Mouse (Mus musculus): ENCODE measurements around the gene Tnrc6c. TPM values are rescaled to one million over a fixed set of nuclear protein-coding genes. Genes with fewer than 3 reads are reported as not detected.

The Tnrc6c gene
- total and polyA plus RNA-seq, 3 experiments: 6.9 to 16.7 (median 12.8) TPM

GRCm38 (mm10) chr11:117655292-117656076 lies 1.4 kb downstream of the Tnrc6c start (continued):
- TF ChIP-seq POLR2AphosphoS2 (IDR thresholded peaks at IDR 0.05; ENCODE audit: low read depth, low read length): no peak

DNA sequence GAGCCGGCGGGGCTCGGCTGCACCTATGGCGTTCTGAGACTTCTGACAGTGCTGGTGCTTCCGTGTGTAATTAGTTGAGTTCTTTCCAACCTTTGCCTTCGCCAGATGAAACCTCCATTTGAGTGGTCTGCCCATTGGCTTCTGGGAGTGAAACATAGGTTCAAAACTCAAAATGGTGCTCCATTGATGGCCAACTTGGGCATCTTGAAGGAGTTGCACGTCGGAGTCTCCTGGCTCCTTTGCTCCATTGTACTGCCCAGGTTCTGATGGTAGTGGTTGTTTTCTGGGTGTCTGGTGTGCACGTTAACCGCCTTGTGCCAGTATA lies 1.9 kb downstream of the Tnrc6c start:
- DNase-seq (ENCODE audit: extremely low read depth): no peak
- Histone ChIP-seq H3K36me3 (replicated peaks in 1 of 2; ENCODE audit: control insufficient read depth in 1 of 2, insufficient read depth in 1 of 2, low read length in 1 of 2) (peaks cover 0 to 6% of the 10 kb centered on the region in 2 experiments), H3K9me3 (replicated peaks; ENCODE audit: low read length) (no peaks in the 10 kb centered on the region), H3K27me3 (replicated peaks) (peaks cover 22% of the 10 kb centered on the region), H3K4me1 (ENCODE audit: control insufficient read depth in 1 of 2, insufficient read depth in 2 of 2) (peaks cover 6 to 65% of the 10 kb centered on the region in 2 experiments), H3K4me3 (replicated peaks in 1 of 3; ENCODE audit: low read depth in 2 of 3, low read length in 2 of 3, poor library complexity in 1 of 3) (peak overlapping the region; percentile 72 to 92 (median 83)), H3K27ac (ENCODE audit: insufficient read depth, low read depth) (peak overlapping the region; percentile 68), H3K9ac (ENCODE audit: insufficient read depth, low read depth) (peak overlapping the region; percentile 98), H3K4me2 (ENCODE audit: insufficient read depth, low read depth, poor library complexity, severe bottlenecking) (peak overlapping the region; percentile 94), H3K79me2 (replicated peaks; ENCODE audit: control insufficient read depth, extremely low read depth, insufficient read depth, poor library complexity, severe bottlenecking) (peaks cover 58% of the 10 kb centered on the region)
- in situ Hi-C loops (cut with MboI; ENCODE audit: low pct_ligation_motif_present, low pct_unique_long_range_greater_than_20kb, low sequenced_read_pairs): no loop called here
- dilution Hi-C loops (cut with MboI; ENCODE audit: extremely low pct_ligation_motif_present, extremely low pct_unique_long_range_greater_than_20kb, low sequenced_read_pairs): no loop called here
- TF ChIP-seq MXI1 (IDR thresholded peaks at IDR 0.05; ENCODE audit: low read depth, low read length) (0 out of 2 replicates have a peak, but pooled peaks have one; percentile 9), MAFK (IDR thresholded peaks at IDR 0.05; ENCODE audit: insufficient replicate concordance, low read length) (no peak)

DNA sequence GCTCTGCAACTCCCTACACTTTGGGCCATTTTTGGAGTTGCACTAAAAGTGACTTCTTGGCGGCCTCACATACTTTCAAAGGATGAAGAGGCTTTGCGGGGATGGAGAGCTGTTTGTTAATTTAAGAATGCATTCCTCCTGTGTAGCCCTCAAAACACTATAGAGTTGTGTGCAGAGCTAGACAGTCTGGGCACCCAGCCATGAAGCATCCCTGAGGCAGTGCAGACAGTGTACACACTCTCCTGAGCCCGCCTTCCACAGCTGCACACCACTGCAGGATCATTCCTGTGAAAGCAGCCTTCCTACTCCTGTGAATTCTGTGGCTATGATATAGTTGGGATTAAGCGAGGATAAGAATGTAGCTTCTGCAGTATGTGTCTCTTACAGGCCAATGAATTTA lies 4.9 kb downstream of the Tnrc6c start:
- peaks cover 14 to 80% of the 10 kb centered on the region in 2 experiments for H3K4me1 ChIP-seq (ENCODE audit: control insufficient read depth in 1 of 2, insufficient read depth in 2 of 2)
- H3K79me2 ChIP-seq (replicated peaks; ENCODE audit: control insufficient read depth, extremely low read depth, insufficient read depth, poor library complexity, severe bottlenecking): peaks cover 74% of the 10 kb centered on the region
- DNase-seq (ENCODE audit: extremely low read depth): no peak
- no peak overlapping the region for H3K9ac ChIP-seq (ENCODE audit: insufficient read depth, low read depth)
- no peak overlapping the region for H3K27ac ChIP-seq (ENCODE audit: insufficient read depth, low read depth)
- no peak overlapping the region for H3K4me3 ChIP-seq (replicated peaks in 1 of 3; ENCODE audit: low read depth in 2 of 3, low read length in 2 of 3, poor library complexity in 1 of 3)
- in situ Hi-C loops (cut with MboI; ENCODE audit: low pct_ligation_motif_present, low pct_unique_long_range_greater_than_20kb, low sequenced_read_pairs) (no loop called here), dilution Hi-C loops (cut with MboI; ENCODE audit: extremely low pct_ligation_motif_present, extremely low pct_unique_long_range_greater_than_20kb, low sequenced_read_pairs) (no loop called here)
- H3K9me3 ChIP-seq (replicated peaks; ENCODE audit: low read length): no peaks in the 10 kb centered on the region
- H3K4me2 ChIP-seq (ENCODE audit: insufficient read depth, low read depth, poor library complexity, severe bottlenecking): no peak overlapping the region
- TF ChIP-seq ZC3H11A (IDR thresholded peaks at IDR 0.05; ENCODE audit: low read depth, low read length) (no peak), EP300 (IDR thresholded peaks at IDR 0.05; ENCODE audit: low read length) (no peak), CHD1 (IDR thresholded peaks at IDR 0.05; ENCODE audit: low read depth, low read length) (no peak), SIN3A (IDR thresholded peaks at IDR 0.05; ENCODE audit: low read length) (no peak), CTCF (conservative IDR thresholded peaks at IDR 0.05 in 1 of 2, IDR thresholded peaks at IDR 0.05 in 1 of 2; ENCODE audit: low read depth in 2 of 2, low read length in 2 of 2) (no peak), IRF4 (IDR thresholded peaks at IDR 0.05; ENCODE audit: low read depth, low read length) (no peak), TBP (conservative IDR thresholded peaks at IDR 0.05; ENCODE audit: low read depth, low read length) (no peak), JUN (IDR thresholded peaks at IDR 0.05; ENCODE audit: insufficient read depth, low read depth, low read length) (no peak), USF2 (conservative IDR thresholded peaks at IDR 0.05; ENCODE audit: low read depth, low read length) (no peak), MYC (IDR thresholded peaks at IDR 0.05; ENCODE audit: low read depth, low read length) (no peak), SMC3 (IDR thresholded peaks at IDR 0.05; ENCODE audit: low read depth, low read length) (no peak), KAT2A (IDR thresholded peaks at IDR 0.05; ENCODE audit: insufficient replicate concordance, low read length) (no peak), HCFC1 (IDR thresholded peaks at IDR 0.05; ENCODE audit: low read depth, low read length) (no peak)
- no peaks in the 10 kb centered on the region for H3K27me3 ChIP-seq (replicated peaks)
- H3K36me3 ChIP-seq (replicated peaks in 1 of 2; ENCODE audit: control insufficient read depth in 1 of 2, insufficient read depth in 1 of 2, low read length in 1 of 2): peaks cover 0 to 11% of the 10 kb centered on the region in 2 experiments
